Mouse (Mus musculus): ENCODE data around the gene Grhl1.

Grhl1 gene

GRCm38 (mm10) chr12:24571523-24572392 is at the start of gene Grhl1:
TSS of gene Grhl1 (plus strand) at chr12:24572283.
- TF ChIP-seq GATA4 (IDR thresholded peaks at IDR 0.05; ENCODE audit: insufficient replicate concordance, low read length) = no peak

GRCm38 (mm10) chr12:24536390-24536789 is 35.7 kb upstream of the Grhl1 start:
- no peak for TF ChIP-seq GATA4 (IDR thresholded peaks at IDR 0.05; ENCODE audit: insufficient replicate concordance, low read length)

GRCm38 (mm10) chr12:24537201-24537600 is 34.9 kb upstream of the Grhl1 start:
- TF ChIP-seq GATA4 (IDR thresholded peaks at IDR 0.05; ENCODE audit: insufficient replicate concordance, low read length) = no peak

- TF ChIP-seq GATA4 (IDR thresholded peaks at IDR 0.05; ENCODE audit: insufficient replicate concordance, low read length) = no peak
These were observed 34.1 kb upstream of the Grhl1 start for GRCm38 (mm10) chr12:24537965-24538364.

- no peak for TF ChIP-seq GATA4 (IDR thresholded peaks at IDR 0.05; ENCODE audit: insufficient replicate concordance, low read length)
These were observed 30.5 kb upstream of the Grhl1 start for GRCm38 (mm10) chr12:24541426-24542154.

- TF ChIP-seq GATA4 (IDR thresholded peaks at IDR 0.05; ENCODE audit: insufficient replicate concordance, low read length) = no peak
These were observed 24.4 kb upstream of the Grhl1 start for GRCm38 (mm10) chr12:24547686-24548085.

- TF ChIP-seq GATA4 (IDR thresholded peaks at IDR 0.05; ENCODE audit: insufficient replicate concordance, low read length) = no peak
These were observed 23.2 kb upstream of the Grhl1 start for GRCm38 (mm10) chr12:24548885-24549284.

GRCm38 (mm10) chr12:24552531-24552930 is 19.6 kb upstream of the Grhl1 start:
- no peak for TF ChIP-seq GATA4 (IDR thresholded peaks at IDR 0.05; ENCODE audit: insufficient replicate concordance, low read length)

GRCm38 (mm10) chr12:24555976-24556375 is 16.1 kb upstream of the Grhl1 start:
- no peak for TF ChIP-seq GATA4 (IDR thresholded peaks at IDR 0.05; ENCODE audit: insufficient replicate concordance, low read length)

GRCm38 (mm10) chr12:24563395-24563960 is 8.6 kb upstream of the Grhl1 start:
- no peak for TF ChIP-seq GATA4 (IDR thresholded peaks at IDR 0.05; ENCODE audit: insufficient replicate concordance, low read length)

GRCm38 (mm10) chr12:24565311-24565710 is 6.8 kb upstream of the Grhl1 start:
- no peak for TF ChIP-seq GATA4 (IDR thresholded peaks at IDR 0.05; ENCODE audit: insufficient replicate concordance, low read length)

- no peak for TF ChIP-seq GATA4 (IDR thresholded peaks at IDR 0.05; ENCODE audit: insufficient replicate concordance, low read length)
These were observed 4.5 kb upstream of the Grhl1 start for GRCm38 (mm10) chr12:24567606-24568005.

- no peak for TF ChIP-seq GATA4 (IDR thresholded peaks at IDR 0.05; ENCODE audit: insufficient replicate concordance, low read length)
These were observed 565 bp downstream of the Grhl1 start for GRCm38 (mm10) chr12:24572421-24573274.

GRCm38 (mm10) chr12:24573275-24573580 is 1.1 kb downstream of the Grhl1 start:
- no peak for TF ChIP-seq GATA4 (IDR thresholded peaks at IDR 0.05; ENCODE audit: insufficient replicate concordance, low read length)

GRCm38 (mm10) chr12:24574870-24575269 is 2.8 kb downstream of the Grhl1 start:
- TF ChIP-seq GATA4 (IDR thresholded peaks at IDR 0.05; ENCODE audit: insufficient replicate concordance, low read length) = no peak
